Mouse (Mus musculus) CD4-positive, CD25-positive, alpha-beta regulatory T cell, adult 2 months (primary cell): Measurements from ENCODE around the gene Cd96.
"Not testable (repeated sequence)": the region's sequence is repeated elsewhere in the genome, so short reads cannot be mapped to it uniquely, and the experiment has no call there.

Source experiments
- DNase-seq: peaks from one replicate; pipeline ENCODE4 v3.0.0-alpha.2; 2012; ENCODE audit warnings: low read depth, low spot score

Gene Cd96

GRCm38 (mm10) chr16:46120020-46120419 lies at the start of gene Cd96:
Cd96 (minus strand) TSS chr16:46120251.
- DNase-seq: peak; percentile 83

- no peak for DNase-seq
Observed at GRCm38 (mm10) chr16:46166971-46167370, 46.9 kb upstream of the Cd96 start.

- no peak for DNase-seq
Observed at GRCm38 (mm10) chr16:46165305-46165704, 45.3 kb upstream of the Cd96 start.

- not testable (repeated sequence) for DNase-seq
Observed at GRCm38 (mm10) chr16:46154832-46155231, 34.8 kb upstream of the Cd96 start, which contains the start of gene Gm4737. Gm4737 (minus strand) TSS chr16:46155077.

- peak; percentile 3 for DNase-seq
Observed at GRCm38 (mm10) chr16:46151141-46151540, 31.1 kb upstream of the Cd96 start.

GRCm38 (mm10) chr16:46148661-46149341 lies 28.8 kb upstream of the Cd96 start:
- no peak for DNase-seq

GRCm38 (mm10) chr16:46146962-46147361 lies 26.9 kb upstream of the Cd96 start:
- no peak for DNase-seq

GRCm38 (mm10) chr16:46122238-46122637 lies 2.2 kb upstream of the Cd96 start:
- DNase-seq: no peak

- DNase-seq: peak; percentile 76
Observed at GRCm38 (mm10) chr16:46121420-46121819, 1.4 kb upstream of the Cd96 start.

- peak; percentile 40 for DNase-seq
Observed at GRCm38 (mm10) chr16:46120607-46121006, 556 bp upstream of the Cd96 start.

GRCm38 (mm10) chr16:46117645-46118044 lies 2.4 kb downstream of the Cd96 start:
- peak; percentile 33 for DNase-seq

GRCm38 (mm10) chr16:46114727-46115126 lies 5.3 kb downstream of the Cd96 start:
- DNase-seq: no peak

- DNase-seq: no peak
Observed at GRCm38 (mm10) chr16:46109536-46109935, 10.5 kb downstream of the Cd96 start.

- peak; percentile 61 for DNase-seq
Observed at GRCm38 (mm10) chr16:46107431-46107830, 12.6 kb downstream of the Cd96 start.

- peak; percentile 58 for DNase-seq
Observed at GRCm38 (mm10) chr16:46104491-46104890, 15.6 kb downstream of the Cd96 start.

- no peak for DNase-seq
Observed at GRCm38 (mm10) chr16:46101748-46102147, 18.3 kb downstream of the Cd96 start.

- DNase-seq: peak; percentile 72
Observed at GRCm38 (mm10) chr16:46100286-46100685, 19.8 kb downstream of the Cd96 start.

GRCm38 (mm10) chr16:46097421-46097820 lies 22.6 kb downstream of the Cd96 start:
- DNase-seq: no peak

GRCm38 (mm10) chr16:46094478-46094877 lies 25.6 kb downstream of the Cd96 start:
- no peak for DNase-seq

GRCm38 (mm10) chr16:46092935-46093334 lies 27.1 kb downstream of the Cd96 start:
- DNase-seq: no peak

- DNase-seq: no peak
Observed at GRCm38 (mm10) chr16:46086874-46087473, 33.1 kb downstream of the Cd96 start.

GRCm38 (mm10) chr16:46068000-46068399 lies 52.1 kb downstream of the Cd96 start:
- DNase-seq: no peak

- DNase-seq: no peak
Observed at GRCm38 (mm10) chr16:46063278-46063677, 56.8 kb downstream of the Cd96 start.
